Comparison of ENCODE assay signal across 8 mouse cellular contexts in genomic region chr9:103207846-103208245, GRCm38 (mm10). TPM values are rescaled to one million over a fixed set of nuclear protein-coding genes. Genes with fewer than 3 reads are reported as not detected.
DNase-seq lines count a peak whose midpoint lies in the region; ATAC-seq and TF ChIP-seq lines count a peak whose summit lies in the region.

No protein-coding gene starts in this region.

- peak overlapping the region; percentile 54 for H3K4me2 ChIP-seq in forebrain, embryonic 16.5 days (ENCODE audit: low read length)
- H3K4me2 ChIP-seq in hindbrain, embryonic 11.5 days (replicated peaks; ENCODE audit: low read depth, low read length), result no peak overlapping the region; the same call in 1 of the 2 replicates
- 0 out of 2 replicates have a peak overlapping the region, but pooled peaks have one; percentile 33 for H3K4me2 ChIP-seq in lung, postnatal 0 days (replicated peaks; ENCODE audit: low read depth, low read length)

- no peaks in the 10 kb centered on the region for H3K27me3 ChIP-seq in forebrain, embryonic 16.5 days (replicated peaks; ENCODE audit: control insufficient read depth, insufficient read depth, low read length)
- H3K27me3 ChIP-seq in hindbrain, embryonic 11.5 days (ENCODE audit: control insufficient read depth, insufficient read depth, low read length), result no peaks in the 10 kb centered on the region
- no peaks in the 10 kb centered on the region for H3K27me3 ChIP-seq in lung, postnatal 0 days (replicated peaks; ENCODE audit: insufficient read depth, low read length)

- peak; percentile 88 for ATAC-seq in forebrain, embryonic 16.5 days
- peak; percentile 75 for ATAC-seq in hindbrain, embryonic 11.5 days (ENCODE audit: low FRiP score)
- peak; percentile 95 for ATAC-seq in lung, postnatal 0 days

- no peaks in the 10 kb centered on the region for H3K9me3 ChIP-seq in forebrain, embryonic 16.5 days (ENCODE audit: control insufficient read depth, low read length)
- no peaks in the 10 kb centered on the region for H3K9me3 ChIP-seq in hindbrain, embryonic 11.5 days (ENCODE audit: control insufficient read depth, low read length)
- no peaks in the 10 kb centered on the region for H3K9me3 ChIP-seq in lung, postnatal 0 days (ENCODE audit: low read length)

- 8% methylated on average over 16 of the region's 16 CpGs for WGBS in forebrain, embryonic 16.5 days
- 9% methylated on average over 16 of the region's 16 CpGs for WGBS in hindbrain, embryonic 11.5 days
- WGBS in lung, postnatal 0 days, result 9% methylated on average over 16 of the region's 16 CpGs

- peak overlapping the region; percentile 18 for H3K4me3 ChIP-seq in forebrain, embryonic 16.5 days (replicated peaks; ENCODE audit: low read length)
- no peak overlapping the region for H3K4me3 ChIP-seq in hindbrain, embryonic 11.5 days (ENCODE audit: low read depth, low read length)
- no peak overlapping the region for H3K4me3 ChIP-seq in lung, postnatal 0 days (ENCODE audit: low read depth, low read length)

- peak; percentile 96 for TF ChIP-seq CTCF in lung, postnatal 0 days (IDR thresholded peaks at IDR 0.05)

- H3K9ac ChIP-seq in forebrain, embryonic 16.5 days (replicated peaks; ENCODE audit: low read depth, low read length), result no peak overlapping the region
- no peak overlapping the region for H3K9ac ChIP-seq in hindbrain, embryonic 11.5 days (ENCODE audit: low read depth, low read length)
- H3K9ac ChIP-seq in lung, postnatal 0 days (replicated peaks; ENCODE audit: low read depth), result no peak overlapping the region

- peak; percentile 34 for DNase-seq in MN1 (ENCODE audit: low spot score)
- peak; percentile 62 for DNase-seq in cerebellum, adult 11-12 months
- peak; percentile 87 for DNase-seq in hindbrain, embryonic 11.5 days (ENCODE audit: low spot score)
- DNase-seq in layer of hippocampus, adult 9-11 months, result peak; percentile 77
- peak; percentile 96 for DNase-seq in lung, postnatal 0 days (ENCODE audit: low spot score)
- peak; percentile 54 for DNase-seq in ovary, postnatal 36 days (ENCODE audit: low spot score)
- peak; percentile 58 to 80 for DNase-seq in thymus, postnatal 10 days (ENCODE audit: low spot score in 2 of 2)

- no peak overlapping the region for H3K27ac ChIP-seq in forebrain, embryonic 16.5 days (ENCODE audit: low read length)
- H3K27ac ChIP-seq in hindbrain, embryonic 11.5 days (ENCODE audit: low read depth, low read length), result no peak overlapping the region
- no peak overlapping the region for H3K27ac ChIP-seq in lung, postnatal 0 days (ENCODE audit: low read length)

- TF ChIP-seq EP300 in lung, postnatal 0 days (IDR thresholded peaks at IDR 0.05), result no peak

- no peaks in the 10 kb centered on the region for H3K36me3 ChIP-seq in forebrain, embryonic 16.5 days (ENCODE audit: control insufficient read depth, insufficient read depth)
- H3K36me3 ChIP-seq in hindbrain, embryonic 11.5 days (ENCODE audit: control insufficient read depth, insufficient read depth, low read length), result no peaks in the 10 kb centered on the region
- H3K36me3 ChIP-seq in lung, postnatal 0 days (ENCODE audit: insufficient read depth, low read length), result no peaks in the 10 kb centered on the region

- 0 out of 2 replicates have a peak, but pooled peaks cover 2% of the 10 kb centered on the region for H3K4me1 ChIP-seq in forebrain, embryonic 16.5 days (replicated peaks; ENCODE audit: control insufficient read depth, insufficient read depth, low read length)
- no peaks in the 10 kb centered on the region for H3K4me1 ChIP-seq in hindbrain, embryonic 11.5 days (replicated peaks; ENCODE audit: control insufficient read depth, insufficient read depth, low read length)
- no peaks in the 10 kb centered on the region for H3K4me1 ChIP-seq in lung, postnatal 0 days (ENCODE audit: insufficient read depth, low read depth, low read length)

RNA-seq across cellular contexts. Expression of gene Srprb, which starts 5.9 kb away (rescaled TPM):
- polyA plus RNA-seq in forebrain, embryonic 16.5 days (2015; fragmentation: Nextera tagmentation; extraction: Ambion mirVana), result 52.5 and 55.9 TPM in 2 replicates
- 55.0 and 59.4 TPM in 2 replicates for polyA plus RNA-seq in hindbrain, embryonic 11.5 days (2014; fragmentation: Nextera tagmentation; extraction: Ambion mirVana)
- 39.4 and 40.5 TPM in 2 replicates for polyA plus RNA-seq in lung, postnatal 0 days (2015; fragmentation: Nextera tagmentation; extraction: Ambion mirVana)

RNA-seq across cellular contexts. Expression of gene Gm20425, which starts 22.3 kb away (rescaled TPM):
- polyA plus RNA-seq in forebrain, embryonic 16.5 days (2015; fragmentation: Nextera tagmentation; extraction: Ambion mirVana), result 2.0 TPM in 1 of 2 replicates, not detected in the other
- polyA plus RNA-seq in hindbrain, embryonic 11.5 days (2014; fragmentation: Nextera tagmentation; extraction: Ambion mirVana), result 0.21 and 1.6 TPM in 2 replicates
- 7.3 and 10.7 TPM in 2 replicates for polyA plus RNA-seq in lung, postnatal 0 days (2015; fragmentation: Nextera tagmentation; extraction: Ambion mirVana)

RNA-seq across cellular contexts. Expression of gene Trf, which starts 22.4 kb away (rescaled TPM):
- 29.6 and 31.3 TPM in 2 replicates for polyA plus RNA-seq in forebrain, embryonic 16.5 days (2015; fragmentation: Nextera tagmentation; extraction: Ambion mirVana)
- polyA plus RNA-seq in hindbrain, embryonic 11.5 days (2014; fragmentation: Nextera tagmentation; extraction: Ambion mirVana), result 20.8 and 25.8 TPM in 2 replicates
- 523 and 670 TPM in 2 replicates for polyA plus RNA-seq in lung, postnatal 0 days (2015; fragmentation: Nextera tagmentation; extraction: Ambion mirVana)

Comparison
In these comparisons a context has a peak if more than half of its experiments do, and no peak if none do; other contexts are left out.
1. DNase-seq: peak in every context shown above with its lines; median percentile 96 in lung, postnatal 0 days; 87 in hindbrain, embryonic 11.5 days; 77 in layer of hippocampus, adult 9-11 months; 69 in thymus, postnatal 10 days; 62 in cerebellum, adult 11-12 months; 54 in ovary, postnatal 36 days; 34 in MN1.
2. RNA of gene Trf, which starts 22.4 kb away (polyA plus RNA-seq): 523 to 670 TPM in lung, postnatal 0 days; 29.6 to 31.3 TPM in forebrain, embryonic 16.5 days and 20.8 to 25.8 TPM in hindbrain, embryonic 11.5 days; every median in the first group is over 10 times any median in the second.
3. Peak in every context shown above with its lines, with median percentiles within 50 percentile points of each other: ATAC-seq.